Mouse (Mus musculus) stomach, embryonic 16.5 days (tissue): Measurements from ENCODE around the gene Tceanc. TPM values are rescaled to one million over a fixed set of nuclear protein-coding genes. Genes with fewer than 3 reads are reported as not detected.

Experiments
- ATAC-seq: fragments of 200-750 bp; cut with Nextera tagmentation; 2 replicates; pipeline ENCODE4 v1.8.0; 2017; ENCODE audit warnings: moderate number of reproducible peaks, moderate TSS enrichment; ENCODE audit not compliant: insufficient read depth, low FRiP score
- H3K27ac ChIP-seq: fragments of 300-500 bp; sonication (generic); 2 replicates; pipeline ENCODE4 v1.5.1; 2014; ENCODE audit warnings: low read length
- H3K27me3 ChIP-seq: fragments of 300-500 bp; sonication (generic); 2 replicates; pipeline ENCODE4 v1.6.1; 2014; ENCODE audit warnings: low read length, control low read depth, mixed read lengths; ENCODE audit not compliant: control insufficient read depth, insufficient read depth
- H3K36me3 ChIP-seq: fragments of 300-500 bp; sonication (generic); 2 replicates; pipeline ENCODE4 v1.6.1; 2014; ENCODE audit warnings: low read length; ENCODE audit not compliant: control insufficient read depth, insufficient read depth
- H3K4me1 ChIP-seq: fragments of 300-500 bp; sonication (generic); 2 replicates; pipeline ENCODE4 v1.6.1; 2014; ENCODE audit warnings: low read length, control low read depth, mixed read lengths; ENCODE audit not compliant: control insufficient read depth, insufficient read depth
- H3K4me2 ChIP-seq: fragments of 300-500 bp; sonication (generic); 2 replicates; pipeline ENCODE4 v1.6.1; 2014; ENCODE audit warnings: low read depth, low read length, mixed read lengths
- H3K4me3 ChIP-seq: fragments of 300-500 bp; sonication (generic); replicated peaks from 2 replicates; pipeline ENCODE4 v1.5.1; 2014; ENCODE audit warnings: mild to moderate bottlenecking, low read length
- H3K9ac ChIP-seq: fragments of 300-500 bp; sonication (generic); 2 replicates; pipeline ENCODE4 v1.6.1; 2014; ENCODE audit warnings: low read length
- H3K9me3 ChIP-seq: fragments of 300-500 bp; sonication (generic); replicated peaks from 2 replicates; pipeline ENCODE4 v1.6.1; 2016; ENCODE audit warnings: low read length, control low read depth; ENCODE audit not compliant: control insufficient read depth
- WGBS: fragments of 180-500 bp; shearing (Covaris S2); extraction: QIAGEN DNeasy Blood & Tissue Kit; methylation state at CpG from one replicate; pipeline ENCODE4 v1.1.7; 2014; 5-methylcytosine and 5-hydroxymethylcytosine counted together
- polyA plus RNA-seq: library from polyadenylated mRNA; unstranded; fragments of >200 nt; fragmentation: Nextera tagmentation; extraction: Ambion mirVana; gene quantifications from 2 replicates; pipeline ENCODE4 v1.2.1, GENCODE M21; 2015

Gene Tceanc
- polyA plus RNA-seq, 1 experiment from 2014 or later: 5.4 TPM

- WGBS: 72% methylated on average over 6 of the region's 6 CpGs
- Histone ChIP-seq H3K36me3 (no peaks in the 10 kb centered on the region), H3K9ac (no peak overlapping the region), H3K9me3 (no peaks in the 10 kb centered on the region), H3K27me3 (no peaks in the 10 kb centered on the region), H3K27ac (no peak overlapping the region), H3K4me1 (no peaks in the 10 kb centered on the region), H3K4me2 (no peak overlapping the region), H3K4me3 (no peak overlapping the region)
- no peak for ATAC-seq
Observed at GRCm38 (mm10) chrX:166472612-166473011, 45.8 kb downstream of the Tceanc start.

DNA sequence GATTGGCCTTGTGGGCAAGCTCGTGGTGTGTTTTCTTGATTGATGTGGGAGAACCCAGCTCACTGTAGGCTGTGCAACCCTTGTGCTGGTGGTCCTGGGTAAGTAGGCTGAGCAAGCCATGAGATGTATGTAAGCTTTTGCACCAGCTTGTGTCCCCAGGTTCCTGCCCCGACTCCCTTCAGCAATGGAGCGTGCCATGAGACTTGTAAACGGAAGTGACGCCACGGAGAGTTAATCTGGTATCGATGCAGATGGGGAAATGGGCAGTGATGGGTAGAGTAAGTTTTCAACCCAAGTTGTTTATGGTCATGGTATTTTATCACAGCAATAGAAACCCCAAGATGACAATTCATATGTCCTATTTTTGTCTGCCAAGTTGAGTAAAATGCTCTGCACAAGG lies 50.0 kb downstream of the Tceanc start:
- Histone ChIP-seq H3K4me3 (no peak overlapping the region), H3K4me1 (no peaks in the 10 kb centered on the region), H3K36me3 (no peaks in the 10 kb centered on the region), H3K9me3 (no peaks in the 10 kb centered on the region), H3K27ac (no peak overlapping the region), H3K27me3 (no peaks in the 10 kb centered on the region), H3K4me2 (no peak overlapping the region), H3K9ac (no peak overlapping the region)
- ATAC-seq: no peak
- 95% methylated on average over 7 of the region's 7 CpGs for WGBS

- WGBS: 100% methylated on average over 1 of the region's 1 CpGs
- H3K4me3 ChIP-seq: no peak overlapping the region
- no peak overlapping the region for H3K9ac ChIP-seq
- no peaks in the 10 kb centered on the region for H3K4me1 ChIP-seq
- no peak for ATAC-seq
- H3K27ac ChIP-seq: no peak overlapping the region
- no peaks in the 10 kb centered on the region for H3K27me3 ChIP-seq
- no peaks in the 10 kb centered on the region for H3K36me3 ChIP-seq
- H3K4me2 ChIP-seq: no peak overlapping the region
- H3K9me3 ChIP-seq: no peaks in the 10 kb centered on the region
Observed at GRCm38 (mm10) chrX:166455525-166455924, 62.8 kb downstream of the Tceanc start.

- no peaks in the 10 kb centered on the region for H3K4me1 ChIP-seq
- no peaks in the 10 kb centered on the region for H3K36me3 ChIP-seq
- ATAC-seq: no peak
- no peak overlapping the region for H3K27ac ChIP-seq
- H3K4me3 ChIP-seq: no peak overlapping the region
- H3K9me3 ChIP-seq: no peaks in the 10 kb centered on the region
- H3K27me3 ChIP-seq: no peaks in the 10 kb centered on the region
- H3K9ac ChIP-seq: no peak overlapping the region
- no peak overlapping the region for H3K4me2 ChIP-seq
- WGBS: 74% methylated on average over 3 of the region's 3 CpGs
Observed at GRCm38 (mm10) chrX:166454331-166454730, 64.0 kb downstream of the Tceanc start.

- WGBS: 83% methylated on average over 6 of the region's 6 CpGs
- H3K27me3 ChIP-seq: no peaks in the 10 kb centered on the region
- no peak overlapping the region for H3K9ac ChIP-seq
- H3K4me1 ChIP-seq: no peaks in the 10 kb centered on the region
- H3K4me2 ChIP-seq: no peak overlapping the region
- H3K4me3 ChIP-seq: no peak overlapping the region
- no peaks in the 10 kb centered on the region for H3K9me3 ChIP-seq
- no peak for ATAC-seq
- no peak overlapping the region; the same call in 1 of the 2 replicates for H3K27ac ChIP-seq
- H3K36me3 ChIP-seq: no peaks in the 10 kb centered on the region
Observed at GRCm38 (mm10) chrX:166453532-166453931, 64.8 kb downstream of the Tceanc start.

Other genes starting within 250 kb of the Tceanc start
- gene Trappc2, start 78.0 kb downstream of the Tceanc start, polyA plus RNA-seq: 26.8 and 31.4 TPM in 2 replicates
- gene Ofd1, start 77.9 kb downstream of the Tceanc start, polyA plus RNA-seq: 5.6 TPM in 2 replicates
- 51.2 and 54.4 TPM in 2 replicates for gene Rab9, start 38.7 kb downstream of the Tceanc start, polyA plus RNA-seq
- gene Egfl6, start 67.2 kb upstream of the Tceanc start, polyA plus RNA-seq: 20.7 and 21.5 TPM in 2 replicates